Mouse (Mus musculus) testis, adult 2 months (tissue): ENCODE data around the gene Rapsn.

Experiments
- CTCF ChIP-seq: fragments of 200-500 bp; IDR thresholded peaks from 2 replicates; pipeline ENCODE4 v1.5.1; 2012; ENCODE audit warnings: low read depth, mild to moderate bottlenecking, inconsistent platforms, low read length, moderate library complexity; ENCODE audit not compliant: control insufficient read depth, insufficient read depth, insufficient replicate concordance
- POLR2A ChIP-seq: fragments of 200-500 bp; IDR thresholded peaks from 2 replicates; pipeline ENCODE4 v1.6.1; 2012; ENCODE audit warnings: low read depth, mild to moderate bottlenecking, inconsistent platforms, low read length, moderate library complexity; ENCODE audit not compliant: control insufficient read depth

DNA sequence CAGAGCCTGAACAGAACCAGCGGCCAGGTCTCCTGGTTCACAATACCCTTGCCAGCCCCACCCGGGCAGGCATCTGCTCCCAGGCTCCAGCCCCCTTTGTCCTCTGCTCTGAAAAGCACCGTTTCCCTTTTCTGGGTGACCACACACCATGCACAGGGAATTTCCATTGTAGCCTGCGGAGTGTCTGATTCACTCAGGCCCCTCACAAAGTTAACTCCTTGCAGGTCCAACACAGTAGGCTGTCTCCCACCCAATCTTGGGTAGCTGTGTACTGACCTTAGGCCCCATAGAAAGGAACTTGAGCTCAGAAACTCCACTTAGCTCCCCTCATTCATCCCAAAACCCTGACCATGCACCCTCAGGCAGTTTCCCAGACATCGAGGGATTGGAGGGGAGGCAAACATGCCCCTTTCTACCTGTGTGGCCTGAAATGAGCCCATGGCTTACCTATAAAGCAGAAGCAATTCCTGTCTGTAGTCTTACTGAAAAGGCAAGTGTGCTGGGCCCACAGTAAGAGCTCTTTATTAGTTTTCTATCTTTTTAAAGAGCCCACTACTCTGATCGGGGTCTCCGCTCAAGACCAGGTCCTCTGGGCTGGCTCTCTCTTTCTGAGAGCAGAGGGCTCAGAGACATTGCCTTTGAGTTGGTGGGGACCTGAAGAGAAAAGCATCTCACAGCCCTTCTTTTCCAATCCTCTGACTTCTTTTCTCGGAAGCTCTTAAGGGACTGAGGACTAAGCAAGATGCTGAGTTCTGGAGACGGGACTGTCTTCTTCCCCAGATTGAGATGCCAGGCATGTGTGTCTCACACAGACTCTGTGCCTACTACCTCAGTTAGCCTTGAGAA is 51.2 kb downstream of the Rapsn start:
- TF ChIP-seq CTCF (no peak), POLR2A (no peak)
